Mouse (Mus musculus) limb, embryonic 14.5 days (tissue): Measurements from ENCODE around the gene Zfp951. TPM values are rescaled to one million over a fixed set of nuclear protein-coding genes. Genes with fewer than 3 reads are reported as not detected.
"Not testable (repeated sequence)": the region's sequence is repeated elsewhere in the genome, so short reads cannot be mapped to it uniquely, and the experiment has no call there.

Source experiments
- ATAC-seq: fragments of 200-750 bp; cut with Nextera tagmentation; 2 replicates; pipeline ENCODE4 v1.8.0; 2017; ENCODE audit warnings: low read depth, moderate number of reproducible peaks, moderate TSS enrichment; ENCODE audit not compliant: low FRiP score
- DNase-seq: peaks from one replicate; pipeline ENCODE4 v3.0.0-alpha.2; 2015; ENCODE audit warnings: low spot score
- H3K27ac ChIP-seq: fragments of 300-500 bp; sonication (generic); replicated peaks from 2 replicates; pipeline ENCODE4 v1.5.1; 2014; ENCODE audit warnings: low read depth, mild to moderate bottlenecking, low read length, moderate library complexity, mixed read lengths
- H3K27me3 ChIP-seq: fragments of 300-500 bp; sonication (generic); 2 replicates; pipeline ENCODE4 v1.6.1; 2014; ENCODE audit warnings: low read length, mixed read lengths; ENCODE audit not compliant: control insufficient read depth, insufficient read depth
- H3K36me3 ChIP-seq: fragments of 300-500 bp; sonication (generic); 2 replicates; pipeline ENCODE4 v1.6.1; 2014; ENCODE audit warnings: mild to moderate bottlenecking, low read length, moderate library complexity, mixed read lengths; ENCODE audit not compliant: control insufficient read depth, insufficient read depth
- H3K4me1 ChIP-seq: fragments of 300-500 bp; sonication (generic); 2 replicates; pipeline ENCODE4 v1.6.1; 2014; ENCODE audit warnings: antibody characterized with exemption, low read length, mixed read lengths; ENCODE audit not compliant: control insufficient read depth, insufficient read depth
- H3K4me2 ChIP-seq: fragments of 300-500 bp; sonication (generic); replicated peaks from 2 replicates; pipeline ENCODE4 v1.6.1; 2014; ENCODE audit warnings: low read depth, mild to moderate bottlenecking, low read length, moderate library complexity; ENCODE audit not compliant: severe bottlenecking
- H3K4me3 ChIP-seq: fragments of 300-500 bp; sonication (generic); replicated peaks from 2 replicates; pipeline ENCODE4 v1.5.1; 2014; ENCODE audit warnings: low read length
- H3K9ac ChIP-seq: fragments of 300-500 bp; sonication (generic); 2 replicates; pipeline ENCODE4 v1.6.1; 2014; ENCODE audit warnings: mild to moderate bottlenecking, low read depth, low read length, moderate library complexity; ENCODE audit not compliant: severe bottlenecking
- H3K9me3 ChIP-seq: fragments of 300-500 bp; sonication (generic); 2 replicates; pipeline ENCODE4 v1.6.1; 2016; ENCODE audit warnings: low read length; ENCODE audit not compliant: control insufficient read depth
- POLR2A ChIP-seq: fragments of 200-500 bp; IDR thresholded peaks from 2 replicates; pipeline ENCODE4 v1.8.0; 2012; ENCODE audit warnings: inconsistent platforms, mild to moderate bottlenecking, moderate library complexity, borderline replicate concordance; ENCODE audit not compliant: insufficient read depth, insufficient read length; ENCODE audit errors: extremely low read depth
- WGBS: fragments of 180-500 bp; shearing (Covaris S2); extraction: QIAGEN DNeasy Blood & Tissue Kit; methylation state at CpG from one replicate; pipeline ENCODE4 v1.1.7; 2014; 5-methylcytosine and 5-hydroxymethylcytosine counted together
- polyA plus RNA-seq, 2 experiments: library from polyadenylated mRNA; depleted of rRNA in 1 of 2; stranded (reverse) in 1 of 2; unstranded in 1 of 2; fragments of >200 nt; fragmentation: Nextera tagmentation in 1 of 2; extraction: Ambion mirVana in 1 of 2; gene quantifications; 2 replicates each; pipeline versions ENCODE4 v1.2.1 to v1.2.3; 2012 to 2014

Zfp951 gene
- polyA plus RNA-seq (2012; rRNA removed), result 2.1 and 2.3 TPM in 2 replicates
- 2.9 and 3.4 TPM in 2 replicates for polyA plus RNA-seq (2014; fragmentation: Nextera tagmentation; extraction: Ambion mirVana)

DNA sequence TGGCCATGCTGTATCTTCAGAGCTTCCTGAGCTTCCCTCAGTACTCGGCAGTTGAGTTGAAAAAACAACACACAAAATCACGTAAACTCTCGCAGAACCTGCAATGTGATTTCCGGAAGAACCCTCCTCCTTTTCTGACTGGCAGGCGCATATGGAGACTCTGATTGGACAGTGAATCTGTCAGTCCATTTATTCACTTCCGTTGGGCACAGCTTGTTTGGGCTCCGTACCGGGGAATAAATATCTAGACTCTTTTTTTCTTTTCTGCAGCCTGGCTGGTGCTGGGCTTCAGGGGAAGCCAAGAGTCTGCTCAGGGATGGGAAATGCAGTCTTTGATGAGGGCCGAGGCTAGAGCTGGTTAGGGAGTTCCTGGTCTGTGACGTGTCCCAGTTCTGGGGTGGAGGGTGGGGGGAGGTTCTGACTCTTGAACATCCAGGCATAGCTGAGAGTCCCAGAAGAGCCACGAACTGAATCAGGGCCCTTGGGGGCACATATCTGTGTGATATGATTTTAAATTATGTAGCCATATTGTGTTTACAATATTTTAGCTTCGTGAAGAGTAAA, at the start of gene Zfp951:
Gene Zfp951 (minus strand): TSS at position 109 of the 564 bp plus-strand sequence.
- WGBS, result 26% methylated on average over 11 of the region's 12 CpGs
- H3K27ac ChIP-seq, H3K4me2 ChIP-seq: not testable (repeated sequence)

DNA sequence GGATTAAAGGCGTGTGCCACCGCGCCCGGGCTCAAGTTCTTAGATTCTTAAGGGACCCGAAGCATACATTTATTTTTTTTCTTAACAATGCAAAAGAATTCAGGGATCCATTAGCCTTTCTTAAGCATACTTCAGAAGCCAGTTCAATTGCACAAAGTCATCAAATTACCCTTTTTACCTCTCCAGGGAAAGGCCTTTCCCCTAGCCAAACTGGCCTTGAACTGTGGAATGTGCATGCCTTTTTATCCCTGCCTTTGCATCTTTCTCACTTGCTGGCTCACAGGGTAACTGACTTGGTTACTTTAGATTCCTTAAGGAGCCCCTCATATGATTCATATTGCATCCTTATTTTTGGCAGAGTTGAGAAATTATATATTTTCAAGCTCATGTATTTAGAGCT, 46.7 kb upstream of the Zfp951 start:
- not testable (repeated sequence) for H3K27me3 ChIP-seq, H3K4me3 ChIP-seq, H3K4me2 ChIP-seq, DNase-seq, H3K27ac ChIP-seq, H3K4me1 ChIP-seq, ATAC-seq, H3K9ac ChIP-seq, H3K36me3 ChIP-seq, H3K9me3 ChIP-seq
- WGBS, result 93% methylated on average over 5 of the region's 5 CpGs

More for the DNA sequence above, at the start of gene Zfp951:
- not testable (repeated sequence) for H3K4me1 ChIP-seq, H3K27me3 ChIP-seq, H3K36me3 ChIP-seq, H3K9ac ChIP-seq, H3K9me3 ChIP-seq
- H3K4me3 ChIP-seq, result peak within 1 kb of the TSS; percentile 22
- ATAC-seq (peak; percentile 93), DNase-seq (peak; percentile 68)

DNA sequence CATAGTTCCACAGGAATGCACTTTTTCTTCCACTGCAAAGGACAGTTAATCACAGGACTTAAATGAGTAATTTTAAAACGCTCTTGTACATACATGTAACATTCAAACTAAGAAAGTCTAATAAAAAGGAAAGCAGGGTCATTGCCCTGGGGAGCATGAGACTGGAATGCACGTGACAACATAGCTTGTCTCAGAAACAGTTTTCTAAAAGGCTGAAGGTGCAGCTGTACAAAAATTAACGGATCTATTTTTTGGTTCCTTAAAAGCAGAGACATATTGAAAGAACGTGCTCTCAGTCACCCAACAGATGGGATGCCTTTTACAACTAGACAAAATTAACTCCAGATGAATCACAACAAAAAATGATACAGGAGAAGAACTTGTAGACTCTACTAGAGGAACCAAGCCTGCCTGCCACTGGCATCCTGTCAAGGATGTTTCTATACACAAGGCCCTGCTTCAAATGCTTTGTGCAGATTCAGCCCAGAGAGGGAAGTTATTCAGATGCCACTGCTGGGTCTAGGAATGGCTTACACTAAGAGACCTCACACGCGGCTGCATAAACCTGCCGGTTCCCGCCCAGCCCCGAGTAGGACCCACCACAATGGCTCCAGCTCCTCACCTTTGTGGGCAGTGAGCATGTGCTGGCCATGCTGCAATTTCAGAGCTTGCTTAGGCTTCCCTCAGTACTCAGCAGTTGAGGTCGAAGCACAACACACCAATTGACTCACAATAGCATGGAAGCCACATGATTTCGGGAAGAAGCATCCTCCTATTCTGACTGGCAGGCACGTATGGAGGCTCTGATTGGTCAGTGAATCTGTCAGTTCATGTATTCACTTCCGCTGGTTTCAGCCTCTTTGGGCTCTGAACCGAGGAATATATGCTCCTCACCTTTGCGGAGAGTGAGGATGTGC, 567 bp downstream of the Zfp951 start:
- 40% methylated on average over 10 of the region's 15 CpGs for WGBS

DNA sequence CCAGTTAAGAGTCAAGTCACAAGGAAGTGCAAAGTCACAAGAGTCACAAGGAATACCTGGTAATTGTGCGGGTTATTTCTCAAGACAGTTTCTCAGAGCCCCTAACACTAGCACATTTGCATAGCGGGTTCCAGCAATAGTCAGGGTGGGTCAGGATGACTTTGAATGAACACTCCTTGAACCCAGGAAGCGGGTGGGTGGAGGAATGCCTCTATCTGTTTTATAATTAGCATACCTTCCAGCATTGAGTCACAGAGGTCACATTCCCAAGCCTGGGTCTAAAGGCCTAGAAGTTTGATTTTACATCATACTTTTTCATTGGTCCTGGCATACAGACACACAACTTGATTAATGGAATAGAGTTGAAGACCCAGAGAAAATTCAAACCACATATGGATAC, 5.3 kb downstream of the Zfp951 start:
- 85% methylated on average over 3 of the region's 3 CpGs for WGBS
- not testable (repeated sequence) for H3K9me3 ChIP-seq, H3K4me3 ChIP-seq, DNase-seq, H3K4me2 ChIP-seq, H3K36me3 ChIP-seq, H3K27me3 ChIP-seq, H3K27ac ChIP-seq, H3K9ac ChIP-seq, ATAC-seq, H3K4me1 ChIP-seq

More for the DNA sequence above, 567 bp downstream of the Zfp951 start:
- not testable (repeated sequence) for H3K36me3 ChIP-seq, H3K27ac ChIP-seq, DNase-seq, H3K27me3 ChIP-seq, H3K4me1 ChIP-seq, H3K9me3 ChIP-seq, H3K4me2 ChIP-seq, H3K9ac ChIP-seq
- ATAC-seq, result peak; percentile 73
- peak overlapping the region; percentile 22 for H3K4me3 ChIP-seq

DNA sequence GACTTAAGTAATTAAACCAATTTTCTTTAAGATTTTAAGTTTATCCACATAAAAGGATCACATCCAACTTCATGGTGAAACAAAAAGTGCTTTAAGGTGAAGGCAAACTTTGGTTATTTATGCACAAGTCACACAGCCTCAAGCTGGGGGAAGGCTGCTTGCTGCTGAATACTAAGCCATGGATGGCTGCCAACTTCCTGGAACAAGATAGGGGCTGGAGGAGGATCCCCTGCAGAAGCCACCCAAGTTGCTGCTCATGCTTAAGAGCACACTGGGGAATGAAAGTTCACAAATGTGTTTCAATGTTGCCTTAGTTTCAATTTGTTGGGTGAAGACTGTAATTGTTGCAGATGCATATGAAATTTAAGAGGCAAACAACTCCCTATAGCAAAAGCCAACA, 26.5 kb downstream of the Zfp951 start:
- no peaks in the 10 kb centered on the region for H3K36me3 ChIP-seq
- H3K9me3 ChIP-seq, result peaks cover 15% of the 10 kb centered on the region; the same call in 1 of the 2 replicates
- H3K27me3 ChIP-seq, result no peaks in the 10 kb centered on the region
- H3K4me2 ChIP-seq, result no peak overlapping the region
- ATAC-seq (no peak), DNase-seq (no peak)
- no peak overlapping the region for H3K4me3 ChIP-seq
- no peak overlapping the region for H3K27ac ChIP-seq
- TF ChIP-seq POLR2A, result no peak
- no peak overlapping the region for H3K9ac ChIP-seq
- no peaks in the 10 kb centered on the region for H3K4me1 ChIP-seq
